Mouse (Mus musculus) midbrain, embryonic 16.5 days (tissue): ENCODE measurements around the gene Ces3b. TPM values are rescaled to one million over a fixed set of nuclear protein-coding genes. Genes with fewer than 3 reads are reported as not detected.
"Not testable (repeated sequence)": the region's sequence is repeated elsewhere in the genome, so short reads cannot be mapped to it uniquely, and the experiment has no call there.

Experiments used
- ATAC-seq: fragments of 200-750 bp; cut with Nextera tagmentation; 2 replicates; pipeline ENCODE4 v1.8.0; 2017; ENCODE audit warnings: moderate TSS enrichment
- H3K27ac ChIP-seq: fragments of 300-500 bp; sonication (generic); 2 replicates; pipeline ENCODE4 v1.5.1; 2014; ENCODE audit warnings: mild to moderate bottlenecking, low read length, mixed read lengths
- H3K27me3 ChIP-seq: fragments of 300-500 bp; sonication (generic); 2 replicates; pipeline ENCODE4 v1.6.1; 2014; ENCODE audit warnings: low read depth, low read length, mixed read lengths; ENCODE audit not compliant: control insufficient read depth, insufficient read depth
- H3K36me3 ChIP-seq: fragments of 300-500 bp; sonication (generic); 2 replicates; pipeline ENCODE4 v1.6.1; 2014; ENCODE audit warnings: mild to moderate bottlenecking, low read length, moderate library complexity, mixed read lengths; ENCODE audit not compliant: control insufficient read depth, insufficient read depth
- H3K4me1 ChIP-seq: fragments of 300-500 bp; sonication (generic); 2 replicates; pipeline ENCODE4 v1.6.1; 2014; ENCODE audit warnings: mild to moderate bottlenecking, low read length, mixed read lengths; ENCODE audit not compliant: control insufficient read depth, insufficient read depth
- H3K4me2 ChIP-seq: fragments of 300-500 bp; sonication (generic); 2 replicates; pipeline ENCODE4 v1.6.1; 2014; ENCODE audit warnings: mild to moderate bottlenecking, low read length, mixed read lengths
- H3K4me3 ChIP-seq: fragments of 300-500 bp; sonication (generic); 2 replicates; pipeline ENCODE4 v1.5.1; 2014; ENCODE audit warnings: low read depth, mild to moderate bottlenecking, low read length, moderate library complexity, mixed read lengths
- H3K9ac ChIP-seq: fragments of 300-500 bp; sonication (generic); 2 replicates; pipeline ENCODE4 v1.6.1; 2014; ENCODE audit warnings: low read depth, low read length, mixed read lengths
- H3K9me3 ChIP-seq: fragments of 300-500 bp; sonication (generic); replicated peaks from 2 replicates; pipeline ENCODE4 v1.6.1; 2014; ENCODE audit warnings: mild to moderate bottlenecking, low read length, mixed read lengths; ENCODE audit not compliant: control insufficient read depth, poor library complexity, severe bottlenecking
- WGBS: fragments of 180-500 bp; shearing (Covaris S2); extraction: QIAGEN DNeasy Blood & Tissue Kit; methylation state at CpG from one replicate; pipeline ENCODE4 v1.1.7; 2014; 5-methylcytosine and 5-hydroxymethylcytosine counted together
- polyA plus RNA-seq: library from polyadenylated mRNA; unstranded; fragments of >200 nt; fragmentation: Nextera tagmentation; extraction: Ambion mirVana; gene quantifications from 2 replicates; pipeline ENCODE4 v1.2.1, GENCODE M21; 2015

Ces3b gene
- not detected in 2 replicates for polyA plus RNA-seq

GRCm38 (mm10) chr8:105083449-105084050 is at the start of gene Ces3b:
TSS of gene Ces3b (plus strand) at chr8:105083753.
- Histone ChIP-seq H3K9ac (no peak within 1 kb of the TSS), H3K36me3 (no peaks in the 10 kb centered on the region), H3K4me3 (no peak within 1 kb of the TSS), H3K9me3 (no peaks in the 10 kb centered on the region), H3K27me3 (no peaks in the 10 kb centered on the region), H3K4me1 (no peaks in the 10 kb centered on the region), H3K27ac (no peak within 1 kb of the TSS), H3K4me2 (no peak within 1 kb of the TSS)
- WGBS: 84% methylated on average over 7 of the region's 7 CpGs
- no peak for ATAC-seq

GRCm38 (mm10) chr8:105043510-105043909 is 40.0 kb upstream of the Ces3b start:
- Histone ChIP-seq H3K36me3 (no peaks in the 10 kb centered on the region), H3K4me1 (no peaks in the 10 kb centered on the region), H3K9me3 (no peaks in the 10 kb centered on the region), H3K4me3 (no peak overlapping the region), H3K27me3 (no peaks in the 10 kb centered on the region), H3K27ac (no peak overlapping the region), H3K9ac (no peak overlapping the region), H3K4me2 (no peak overlapping the region)
- 63% methylated on average over 1 of the region's 1 CpGs for WGBS
- no peak for ATAC-seq

GRCm38 (mm10) chr8:105045824-105046401 is 37.6 kb upstream of the Ces3b start:
- Histone ChIP-seq H3K27ac (no peak overlapping the region), H3K4me3 (no peak overlapping the region), H3K9ac (no peak overlapping the region), H3K4me2 (no peak overlapping the region), H3K27me3 (no peaks in the 10 kb centered on the region), H3K9me3 (no peaks in the 10 kb centered on the region), H3K4me1 (no peaks in the 10 kb centered on the region), H3K36me3 (no peaks in the 10 kb centered on the region)
- WGBS: 95% methylated on average over 3 of the region's 3 CpGs
- ATAC-seq: no peak

- Histone ChIP-seq H3K4me2 (no peak within 1 kb of the TSS), H3K36me3 (no peaks in the 10 kb centered on the region), H3K27me3 (no peaks in the 10 kb centered on the region), H3K4me3 (no peak within 1 kb of the TSS), H3K9ac (no peak within 1 kb of the TSS), H3K4me1 (no peaks in the 10 kb centered on the region), H3K27ac (no peak within 1 kb of the TSS), H3K9me3 (no peaks in the 10 kb centered on the region)
- no peak for ATAC-seq
- whole genome bisulfite sequencing: 84% methylated on average over 3 of the region's 3 CpGs
Measured at GRCm38 (mm10) chr8:105048371-105048854, 35.1 kb upstream of the Ces3b start, which contains the start of gene Ces3a. TSS of gene Ces3a (plus strand) at chr8:105048601.

GRCm38 (mm10) chr8:105056211-105056610 is 27.3 kb upstream of the Ces3b start:
- Histone ChIP-seq H3K27ac (no peak overlapping the region), H3K27me3 (no peaks in the 10 kb centered on the region), H3K36me3 (no peaks in the 10 kb centered on the region), H3K4me1 (no peaks in the 10 kb centered on the region), H3K9me3 (no peaks in the 10 kb centered on the region), H3K4me2 (no peak overlapping the region), H3K4me3 (no peak overlapping the region), H3K9ac (no peak overlapping the region)
- WGBS: 94% methylated on average over 4 of the region's 4 CpGs
- no peak for ATAC-seq

- Histone ChIP-seq H3K4me1 (no peaks in the 10 kb centered on the region), H3K27me3 (no peaks in the 10 kb centered on the region), H3K36me3 (no peaks in the 10 kb centered on the region), H3K9me3 (peaks cover 3% of the 10 kb centered on the region; the same call in 1 of the 2 replicates), H3K4me2 (no peak overlapping the region), H3K9ac (no peak overlapping the region), H3K27ac (no peak overlapping the region), H3K4me3 (no peak overlapping the region)
- ATAC-seq: no peak
Measured at GRCm38 (mm10) chr8:105060056-105060455, 23.5 kb upstream of the Ces3b start.

GRCm38 (mm10) chr8:105066761-105067160 is 16.8 kb upstream of the Ces3b start:
- no peak for ATAC-seq
- 6% methylated on average over 1 of the region's 1 CpGs for WGBS
- H3K4me2 ChIP-seq: no peak overlapping the region
- peaks cover 3% of the 10 kb centered on the region; the same call in 1 of the 2 replicates for H3K9me3 ChIP-seq
- H3K4me1 ChIP-seq: no peaks in the 10 kb centered on the region
- no peaks in the 10 kb centered on the region for H3K27me3 ChIP-seq
- H3K4me3 ChIP-seq: no peak overlapping the region
- no peak overlapping the region for H3K27ac ChIP-seq
- no peak overlapping the region for H3K9ac ChIP-seq
- no peaks in the 10 kb centered on the region for H3K36me3 ChIP-seq

GRCm38 (mm10) chr8:105067905-105068304 is 15.6 kb upstream of the Ces3b start:
- H3K27me3 ChIP-seq, H3K9me3 ChIP-seq, H3K27ac ChIP-seq, H3K4me2 ChIP-seq, H3K9ac ChIP-seq, H3K4me3 ChIP-seq, H3K36me3 ChIP-seq, ATAC-seq, H3K4me1 ChIP-seq: not testable (repeated sequence)
- 74% methylated on average over 7 of the region's 7 CpGs for WGBS

- H3K4me2 ChIP-seq: no peak overlapping the region
- no peak overlapping the region for H3K27ac ChIP-seq
- no peaks in the 10 kb centered on the region for H3K4me1 ChIP-seq
- H3K36me3 ChIP-seq: no peaks in the 10 kb centered on the region
- H3K9me3 ChIP-seq: no peaks in the 10 kb centered on the region
- no peaks in the 10 kb centered on the region for H3K27me3 ChIP-seq
- no peak overlapping the region for H3K9ac ChIP-seq
- ATAC-seq: no peak
- no peak overlapping the region for H3K4me3 ChIP-seq
Measured at GRCm38 (mm10) chr8:105068971-105069370, 14.6 kb upstream of the Ces3b start.
